Mouse (Mus musculus) liver, postnatal 0 days (tissue): Measurements from ENCODE around the gene Tmx2. TPM values are rescaled to one million over a fixed set of nuclear protein-coding genes. Genes with fewer than 3 reads are reported as not detected.
"Not testable (repeated sequence)": the region's sequence is repeated elsewhere in the genome, so short reads cannot be mapped to it uniquely, and the experiment has no call there.

ENCODE experiments used
- ATAC-seq: fragments of 200-750 bp; cut with Nextera tagmentation; 2 replicates; pipeline ENCODE4 v1.8.0; 2017; ENCODE audit warnings: mild to moderate bottlenecking, moderate library complexity
- DNase-seq: peaks from one replicate; pipeline ENCODE4 v3.0.0-alpha.2; 2016
- H3K27ac ChIP-seq: fragments of 300-500 bp; sonication (generic); 2 replicates; pipeline ENCODE4 v1.5.1; 2014; ENCODE audit warnings: antibody characterized with exemption, moderate library complexity, mild to moderate bottlenecking, low read depth
- H3K27me3 ChIP-seq: fragments of 300-500 bp; sonication (generic); 2 replicates; pipeline ENCODE4 v1.6.1; 2014; ENCODE audit warnings: low read length, control low read depth, mixed read lengths; ENCODE audit not compliant: insufficient read depth
- H3K36me3 ChIP-seq: fragments of 300-500 bp; sonication (generic); replicated peaks from 2 replicates; pipeline ENCODE4 v1.6.1; 2014; ENCODE audit warnings: mild to moderate bottlenecking, control low read depth, low read length, moderate library complexity, mixed read lengths; ENCODE audit not compliant: insufficient read depth
- H3K4me1 ChIP-seq: fragments of 300-500 bp; sonication (generic); 2 replicates; pipeline ENCODE4 v1.6.1; 2014; ENCODE audit warnings: antibody characterized with exemption, mild to moderate bottlenecking, control low read depth; ENCODE audit not compliant: insufficient read depth
- H3K4me2 ChIP-seq: fragments of 300-500 bp; sonication (generic); 2 replicates; pipeline ENCODE4 v1.6.1; 2014; ENCODE audit warnings: low read depth, mild to moderate bottlenecking, low read length, moderate library complexity, mixed read lengths
- H3K4me3 ChIP-seq: fragments of 300-500 bp; sonication (generic); 2 replicates; pipeline ENCODE4 v1.5.1; 2014; ENCODE audit warnings: low read depth, low read length
- H3K9ac ChIP-seq: fragments of 300-500 bp; sonication (generic); replicated peaks from 2 replicates; pipeline ENCODE4 v1.6.1; 2014; ENCODE audit warnings: mild to moderate bottlenecking, moderate library complexity
- H3K9me3 ChIP-seq: fragments of 300-500 bp; sonication (generic); 2 replicates; pipeline ENCODE4 v1.6.1; 2016; ENCODE audit warnings: mild to moderate bottlenecking, control low read depth, low read length, mixed read lengths
- CTCF ChIP-seq: sonication (generic); IDR thresholded peaks from 2 replicates; pipeline ENCODE4 v1.5.1; 2016; ENCODE audit warnings: antibody characterized with exemption, low read depth
- EP300 ChIP-seq: IDR thresholded peaks from 2 replicates; pipeline ENCODE4 v1.6.1; 2016; ENCODE audit warnings: antibody characterized with exemption, low read depth, mild to moderate bottlenecking
- WGBS: fragments of 180-500 bp; shearing (Covaris S2); extraction: QIAGEN DNeasy Blood & Tissue Kit; methylation state at CpG from one replicate; pipeline ENCODE4 v1.1.7; 2014; ENCODE audit not compliant: insufficient replicate concordance; 5-methylcytosine and 5-hydroxymethylcytosine counted together
- polyA plus RNA-seq: library from polyadenylated mRNA; unstranded; fragments of >200 nt; fragmentation: Nextera tagmentation; extraction: Ambion mirVana; gene quantifications from 2 replicates; pipeline ENCODE4 v1.2.1, GENCODE M21; 2015

Tmx2 gene
- 55.9 and 60.6 TPM in 2 replicates for polyA plus RNA-seq

GRCm38 (mm10) chr2:84679016-84679415 is at the start of gene Tmx2:
Tmx2 (minus strand) TSS chr2:84679140.
- Histone ChIP-seq H3K4me3 (peak within 1 kb of the TSS; percentile 88), H3K27ac (peak within 1 kb of the TSS; percentile 83), H3K27me3 (no peaks in the 10 kb centered on the region), H3K36me3 (peaks cover 22% of the 10 kb centered on the region), H3K4me2 (peak within 1 kb of the TSS; percentile 75), H3K9ac (peak within 1 kb of the TSS; percentile 87), H3K4me1 (peaks cover 22% of the 10 kb centered on the region), H3K9me3 (no peaks in the 10 kb centered on the region)
- TF ChIP-seq EP300 (no peak), CTCF (no peak)
- DNase-seq (peak; percentile 16), ATAC-seq (no peak)
- 13% methylated on average over 8 of the region's 8 CpGs for WGBS

DNA sequence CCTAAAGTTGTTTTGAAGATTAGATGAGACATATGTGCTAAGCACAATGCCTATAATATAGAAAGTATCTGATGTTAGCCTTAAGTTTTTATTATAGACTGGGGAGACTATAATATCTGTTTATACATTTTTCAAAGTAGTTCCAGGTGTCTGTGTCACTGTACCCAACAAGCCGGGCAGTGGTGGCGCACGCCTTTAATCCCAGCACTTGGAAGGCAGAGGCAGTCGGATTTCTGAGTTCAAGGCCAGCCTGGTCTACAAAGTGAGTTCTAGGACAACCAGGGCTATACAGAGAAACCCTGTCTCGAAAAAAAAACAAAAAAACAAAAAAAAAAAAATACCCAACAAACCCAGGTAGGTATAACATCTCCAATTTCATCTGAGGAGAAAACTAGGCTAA is 49.3 kb upstream of the Tmx2 start:
- Histone ChIP-seq H3K27ac (peak overlapping the region; percentile 84; the same call in 1 of the 2 replicates), H3K36me3 (peaks cover 27% of the 10 kb centered on the region), H3K4me1 (peaks cover 48% of the 10 kb centered on the region), H3K4me2 (peak overlapping the region; percentile 80)
- ATAC-seq, DNase-seq, H3K9ac ChIP-seq, H3K9me3 ChIP-seq, H3K4me3 ChIP-seq, H3K27me3 ChIP-seq: not testable (repeated sequence)
- WGBS = 80% methylated on average over 5 of the region's 5 CpGs

DNA sequence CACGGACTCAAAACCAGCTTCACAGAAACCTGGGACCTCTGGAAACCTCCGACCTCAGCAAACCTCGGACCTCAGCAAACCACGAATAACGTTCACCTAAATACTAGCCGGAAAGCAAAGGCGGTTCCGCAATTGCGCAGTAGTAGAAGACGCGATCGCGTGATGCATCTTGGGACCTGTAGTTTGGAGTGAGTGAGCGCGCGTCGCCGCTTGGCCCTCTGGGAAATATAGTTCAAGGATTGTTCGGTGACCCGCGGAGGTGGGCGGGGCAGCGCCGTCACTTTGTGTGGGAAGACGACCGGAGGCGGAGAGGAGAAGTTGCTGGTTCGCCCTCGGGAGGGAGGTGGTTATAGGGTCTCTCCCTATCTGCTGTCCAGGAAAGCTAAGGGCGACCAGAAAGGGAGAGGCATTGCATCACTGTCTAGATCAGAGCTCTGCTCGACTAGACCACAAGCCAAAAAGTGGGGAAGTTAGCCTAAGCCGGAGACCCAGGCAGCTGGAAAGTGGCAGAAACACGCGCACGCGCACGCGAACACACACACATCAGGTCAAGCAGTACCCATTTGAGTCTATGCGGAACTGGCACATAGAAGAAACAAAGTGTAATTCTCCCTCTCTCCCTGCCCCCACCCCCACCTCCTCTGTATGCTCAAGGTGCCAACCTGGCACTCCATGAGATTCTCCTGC is 48.4 kb upstream of the Tmx2 start, which contains the start of gene Clp1:
Clp1 (minus strand) TSS at position 179 of the 687 bp plus-strand sequence.
- DNase-seq = peak; percentile 98
- Histone ChIP-seq H3K9ac (peak within 1 kb of the TSS; percentile 70), H3K4me1 (peaks cover 42% of the 10 kb centered on the region), H3K4me2 (peak within 1 kb of the TSS; percentile 80), H3K27me3 (no peaks in the 10 kb centered on the region), H3K27ac (peak within 1 kb of the TSS; percentile 84), H3K36me3 (peaks cover 30% of the 10 kb centered on the region), H3K4me3 (peak within 1 kb of the TSS; percentile 62), H3K9me3 (no peaks in the 10 kb centered on the region)
- ATAC-seq = peak; percentile 97
- TF ChIP-seq CTCF (0 out of 2 replicates have a peak, but pooled peaks have one; percentile 8), EP300 (peak; percentile 47; the same call in 1 of the 2 replicates)
- under 1% methylated on average over 39 of the region's 39 CpGs for WGBS

DNA sequence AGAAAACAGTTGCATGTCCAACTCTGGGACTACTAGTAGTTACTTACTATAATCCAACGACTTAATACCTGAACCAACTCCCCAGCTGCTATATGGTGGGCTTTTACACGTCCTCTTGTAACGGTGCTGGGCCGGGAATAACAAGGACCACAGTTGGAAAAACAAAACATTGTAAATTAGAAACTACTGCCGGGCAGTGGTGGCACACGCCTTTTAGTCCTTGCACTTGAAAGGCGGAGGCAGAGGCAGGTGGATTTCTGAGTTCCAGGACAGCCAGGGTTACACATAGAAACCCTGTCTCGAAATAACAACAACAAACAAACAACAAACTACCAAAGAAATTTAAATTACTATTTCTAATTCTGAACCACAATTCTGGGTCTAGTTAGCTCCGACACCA is 47.8 kb upstream of the Tmx2 start:
- Histone ChIP-seq H3K27ac (peak overlapping the region; percentile 84), H3K9me3 (no peaks in the 10 kb centered on the region), H3K36me3 (peaks cover 34% of the 10 kb centered on the region), H3K27me3 (no peaks in the 10 kb centered on the region), H3K4me3 (peak overlapping the region; percentile 62), H3K4me2 (peak overlapping the region; percentile 80), H3K9ac (peak overlapping the region; percentile 70), H3K4me1 (peaks cover 36% of the 10 kb centered on the region)
- ATAC-seq (peak; percentile 20), DNase-seq (no peak)
- TF ChIP-seq CTCF (no peak), EP300 (no peak)
- WGBS = 2% methylated on average over 9 of the region's 9 CpGs

- no peak for TF ChIP-seq EP300
- TF ChIP-seq CTCF = no peak
- Histone ChIP-seq H3K9ac (peak overlapping the region; percentile 70), H3K27ac (no peak overlapping the region), H3K9me3 (no peaks in the 10 kb centered on the region), H3K4me2 (peak overlapping the region; percentile 80), H3K27me3 (no peaks in the 10 kb centered on the region), H3K4me1 (peaks cover 31% of the 10 kb centered on the region), H3K36me3 (peaks cover 39% of the 10 kb centered on the region), H3K4me3 (peak overlapping the region; percentile 62)
- WGBS = 90% methylated on average over 10 of the region's 10 CpGs
- no peak for ATAC-seq
- no peak for DNase-seq
Measured at GRCm38 (mm10) chr2:84725770-84726169, 46.8 kb upstream of the Tmx2 start.

- H3K27ac ChIP-seq = no peak overlapping the region
- H3K4me2 ChIP-seq = no peak overlapping the region
- H3K27me3 ChIP-seq = no peaks in the 10 kb centered on the region
Measured at GRCm38 (mm10) chr2:84723856-84724255, 44.9 kb upstream of the Tmx2 start.

More at GRCm38 (mm10) chr2:84723856-84724255, 44.9 kb upstream of the Tmx2 start:
- no peak overlapping the region for H3K4me3 ChIP-seq
- H3K4me1 ChIP-seq = peaks cover 25% of the 10 kb centered on the region
- H3K9me3 ChIP-seq = no peaks in the 10 kb centered on the region
- H3K36me3 ChIP-seq = peaks cover 39% of the 10 kb centered on the region
- ATAC-seq = no peak
- H3K9ac ChIP-seq = no peak overlapping the region
- no peak for DNase-seq
- TF ChIP-seq CTCF = no peak
- TF ChIP-seq EP300 = no peak
- WGBS = 93% methylated on average over 14 of the region's 14 CpGs
